Mouse (Mus musculus) forelimb bud, embryonic 11.5 days (tissue): ENCODE measurements around the gene Tut7.
A peak's percentile ranks its signal among the peaks of the same experiment; 100 is the strongest.
"Not testable (repeated sequence)": the region's sequence is repeated elsewhere in the genome, so short reads cannot be mapped to it uniquely, and the experiment has no call there.

Experiments
- DNase-seq: peaks from one replicate; pipeline ENCODE4 v3.0.0-alpha.2; 2012; ENCODE audit warnings: low read depth, low spot score

Gene Tut7

DNA sequence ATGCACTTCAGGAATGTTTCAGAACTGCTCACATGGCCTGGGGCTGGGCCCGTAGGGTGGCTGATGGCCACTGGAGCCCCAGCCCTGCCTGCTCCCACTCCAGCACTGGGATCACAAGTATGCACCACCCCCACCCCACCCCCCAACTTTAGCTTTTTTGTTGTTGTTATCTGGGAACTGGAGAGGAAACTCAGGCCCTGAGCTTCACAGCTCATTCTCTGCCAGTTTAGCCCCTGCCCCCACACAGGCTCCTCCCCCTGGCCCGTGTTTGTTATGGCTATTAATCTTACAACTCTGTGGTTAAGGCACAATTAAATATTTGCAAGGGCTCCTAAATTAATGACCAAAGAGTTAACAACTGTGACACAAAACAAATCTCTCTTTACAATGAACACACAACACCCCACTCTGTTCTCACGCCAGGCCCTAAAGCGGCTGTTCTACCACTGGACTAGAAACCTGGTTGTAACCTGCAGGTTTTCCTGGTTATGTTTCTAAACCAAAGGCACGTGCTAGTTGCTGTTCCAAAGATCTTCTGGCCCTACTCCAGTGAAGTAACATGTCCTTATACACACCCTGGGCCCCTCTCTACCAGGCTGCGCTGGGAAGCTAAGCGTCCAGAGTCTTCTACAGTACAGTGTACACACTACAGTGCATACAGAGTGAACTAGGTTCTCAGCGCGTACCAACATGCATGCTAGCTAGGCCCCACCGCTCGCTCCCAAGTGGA lies 56.0 kb downstream of the Tut7 start:
- no peak for DNase-seq

DNA sequence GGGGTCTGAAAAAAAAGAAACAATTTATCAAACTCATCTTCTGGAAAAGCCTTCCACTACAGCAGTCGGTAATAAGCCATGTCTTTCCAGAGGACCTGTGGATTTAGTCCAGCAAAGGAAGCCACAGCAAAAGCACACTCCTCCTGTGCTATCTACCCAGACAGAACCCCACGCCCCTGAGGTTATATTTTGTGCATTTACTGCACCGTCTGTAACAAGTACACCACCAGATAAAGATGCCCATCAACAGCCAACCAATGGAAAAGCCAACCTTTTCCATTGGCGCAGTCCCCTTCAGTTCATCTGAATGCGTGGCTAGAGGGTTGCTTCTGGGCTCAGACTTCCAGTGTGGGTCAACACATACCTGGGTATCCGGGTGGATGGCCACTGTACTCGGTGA lies 60.2 kb downstream of the Tut7 start:
- no peak for DNase-seq

DNA sequence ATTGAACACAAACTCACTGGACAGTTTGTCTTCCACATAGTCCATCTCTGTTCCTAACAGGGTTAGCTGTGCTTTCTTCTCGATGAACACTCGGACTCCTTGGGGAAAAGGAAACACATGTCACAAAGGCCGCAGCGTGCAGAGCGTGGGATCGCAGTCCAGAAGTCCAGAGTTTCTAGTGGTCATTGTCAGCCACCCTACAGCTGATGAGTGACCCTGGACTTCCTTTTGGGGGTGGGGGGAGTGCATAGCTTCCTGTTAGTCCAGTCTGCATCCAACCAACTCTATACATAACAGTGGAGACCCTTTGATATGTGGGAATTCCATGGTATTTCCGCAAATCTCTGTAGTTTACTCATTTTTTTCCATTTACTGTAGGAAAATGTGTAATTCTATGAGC lies 66.0 kb downstream of the Tut7 start:
- DNase-seq = no peak

DNA sequence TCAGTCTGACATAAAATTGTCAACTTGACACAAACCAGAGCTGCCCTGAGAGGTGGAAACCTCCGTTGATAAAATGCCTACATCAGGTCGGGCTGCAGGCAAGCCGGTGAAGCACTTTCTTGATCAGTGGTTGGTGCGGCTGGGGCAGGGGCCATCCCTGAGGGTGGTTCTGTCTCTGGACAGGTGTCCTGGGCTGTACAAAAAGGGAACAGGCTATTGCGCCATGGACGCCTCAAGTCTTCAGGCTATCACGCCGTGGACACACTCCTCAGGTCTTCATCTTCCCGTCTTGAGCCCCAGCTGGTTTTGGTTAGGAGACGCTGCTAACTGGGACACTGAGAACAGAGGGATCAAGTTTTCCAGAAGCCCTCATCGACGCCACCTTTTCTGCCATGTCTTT lies 72.6 kb downstream of the Tut7 start:
- DNase-seq = no peak

DNA sequence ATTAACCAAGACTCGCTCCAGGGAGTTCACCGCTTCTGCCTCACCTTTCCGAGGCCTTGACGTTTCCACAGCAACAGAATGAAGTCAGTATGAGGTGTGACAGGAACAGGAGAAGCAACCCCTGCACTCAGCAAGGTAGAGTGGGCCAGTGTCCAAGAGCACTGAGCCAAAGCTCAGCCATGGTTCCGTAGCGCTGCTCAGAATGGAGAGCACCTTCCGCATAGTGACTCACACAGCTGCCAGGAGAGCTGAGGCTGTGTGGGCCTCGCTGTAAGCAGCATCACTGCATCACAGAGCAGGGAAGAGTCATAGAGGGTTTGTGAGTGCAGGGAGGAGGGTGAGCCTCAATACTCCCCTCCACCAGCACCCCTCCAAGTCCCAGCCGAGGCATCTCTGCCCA lies 76.2 kb downstream of the Tut7 start, which contains the start of gene 1700014D04Rik:
TSS of gene 1700014D04Rik (minus strand) at position 42 of the 400 bp plus-strand sequence.
- no peak for DNase-seq

DNA sequence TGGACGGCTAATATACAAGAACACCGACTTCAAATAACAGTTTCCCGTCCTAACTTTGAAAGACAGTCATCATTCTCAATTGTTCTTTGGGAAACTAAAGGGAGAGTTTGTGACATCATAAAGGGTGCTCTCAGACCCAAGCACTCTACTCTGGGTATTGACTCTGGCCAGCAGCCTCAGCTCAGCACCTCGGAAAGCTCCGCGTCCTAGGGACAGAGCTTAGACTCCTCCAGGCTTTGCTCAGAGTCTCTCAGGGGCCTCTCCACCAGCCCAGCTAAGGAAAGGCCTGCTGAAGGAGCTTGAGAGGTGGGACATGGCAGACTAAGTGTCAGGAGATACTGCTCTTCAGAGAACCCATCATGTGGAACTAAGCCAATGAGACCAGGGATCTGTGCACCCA lies 76.8 kb downstream of the Tut7 start:
- DNase-seq = no peak

DNA sequence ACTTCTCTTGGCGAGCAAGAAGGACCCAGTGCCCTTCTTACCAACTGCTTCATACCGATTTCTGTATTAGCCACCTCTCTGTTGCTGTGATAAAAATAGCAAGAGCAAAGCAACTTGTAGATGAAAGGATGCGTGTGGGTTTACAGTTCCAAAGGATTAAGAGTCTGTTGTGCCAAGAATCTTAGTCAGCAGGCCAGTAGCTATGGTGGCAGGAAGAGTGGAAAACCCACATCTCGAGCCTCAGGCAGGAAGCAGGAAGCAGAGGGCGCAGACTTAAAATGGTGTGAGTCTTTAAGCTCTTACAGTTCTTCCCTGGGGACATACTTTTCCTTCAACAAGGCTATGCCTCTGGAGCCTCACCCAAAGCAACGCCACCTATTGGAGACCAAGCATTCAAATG lies 77.5 kb downstream of the Tut7 start:
- DNase-seq = no peak

DNA sequence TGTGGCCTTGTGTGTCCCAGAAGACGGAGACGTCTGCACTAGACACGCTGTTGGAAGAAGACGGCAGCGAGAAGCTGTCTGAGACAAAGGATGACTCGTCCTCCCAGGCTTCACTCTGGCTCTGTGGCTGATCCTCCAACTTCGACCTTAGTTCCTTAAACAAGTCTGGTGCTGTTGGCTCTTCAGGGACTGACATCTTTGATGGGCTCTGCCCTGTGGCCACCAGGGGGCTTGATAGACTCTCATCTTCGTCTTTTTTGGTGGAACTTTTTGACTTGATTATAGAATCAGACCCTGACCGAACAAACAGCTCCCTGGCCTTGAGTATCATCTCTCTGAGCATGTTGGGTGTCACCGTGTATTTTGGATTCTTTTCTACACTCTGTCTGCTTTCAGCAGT lies 81.2 kb downstream of the Tut7 start:
- no peak for DNase-seq

DNA sequence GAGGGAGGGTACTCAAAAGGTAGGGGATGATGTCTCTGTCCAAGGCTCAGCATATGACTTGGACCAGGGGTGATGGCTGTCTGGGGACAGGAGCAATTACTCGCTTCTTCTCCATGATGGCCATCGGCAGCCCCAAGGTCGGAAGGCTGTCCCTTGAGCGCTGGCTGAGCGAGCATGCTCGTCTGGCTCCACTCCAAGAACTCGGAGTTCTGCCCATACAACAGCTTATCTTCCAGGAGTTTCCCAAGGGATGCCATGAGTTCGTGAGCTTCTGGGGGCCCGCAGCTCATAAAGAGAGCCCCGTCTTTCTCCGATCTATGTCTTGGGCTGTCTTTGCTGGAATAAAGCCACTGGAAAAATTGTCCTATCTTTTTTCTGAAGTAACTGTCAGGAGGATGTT lies 81.9 kb downstream of the Tut7 start:
- DNase-seq = no peak

DNA sequence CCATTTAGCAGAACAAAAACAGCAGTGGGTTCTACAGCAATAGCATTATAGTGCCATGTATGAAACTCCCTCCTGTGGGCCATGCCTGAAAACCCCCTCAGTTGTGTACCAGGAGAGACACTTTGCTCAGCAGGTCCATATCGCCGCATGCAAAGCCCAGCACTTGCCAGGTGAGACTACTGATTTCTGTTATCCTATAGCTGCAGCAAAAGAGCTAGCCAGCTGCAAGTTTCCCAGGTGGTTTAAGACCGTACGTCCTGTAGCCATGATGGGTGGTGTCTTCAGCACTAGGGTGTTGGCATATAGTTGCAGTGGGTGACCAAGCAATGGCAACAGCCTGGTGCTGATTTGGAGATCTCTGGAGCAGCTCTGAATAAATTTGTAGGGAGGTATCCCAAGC lies 83.5 kb downstream of the Tut7 start:
- DNase-seq = no peak

DNA sequence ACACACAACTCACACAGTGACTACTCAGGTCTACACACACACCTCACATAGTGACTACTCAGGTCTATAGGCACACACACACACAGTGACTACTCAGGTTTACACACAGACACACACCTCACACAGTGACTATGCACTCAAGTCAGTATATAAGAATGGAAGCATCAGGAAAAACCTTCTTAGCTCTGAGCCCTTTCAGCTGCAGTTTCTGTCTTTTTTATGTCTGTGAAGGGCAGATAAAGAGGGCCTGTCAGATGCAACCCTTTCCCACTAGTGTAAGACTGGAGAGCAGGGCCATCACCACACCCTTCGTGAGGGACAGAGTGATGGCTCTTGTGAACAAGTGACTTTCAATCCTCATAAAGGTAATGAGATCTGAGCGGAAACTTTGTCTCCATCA lies 84.5 kb downstream of the Tut7 start:
- no peak for DNase-seq

DNA sequence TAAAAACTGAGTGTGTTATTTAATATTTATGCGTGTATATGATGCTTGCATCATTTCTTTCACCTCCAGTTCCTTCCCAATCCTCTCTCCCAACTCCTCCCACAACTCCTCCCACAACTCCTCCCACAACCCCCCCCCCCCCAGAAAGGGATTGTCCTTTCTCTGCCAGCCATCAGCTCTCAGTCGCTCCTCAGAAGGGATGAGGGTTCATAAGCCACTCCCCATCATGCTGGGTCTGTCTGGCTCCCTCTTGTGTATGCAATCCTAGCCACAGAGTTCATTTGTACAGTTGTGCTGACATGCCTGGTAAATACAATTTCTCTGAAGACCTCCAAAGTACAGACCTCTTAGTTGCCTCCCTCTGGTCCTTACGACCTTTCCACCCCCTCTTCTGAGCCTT lies 87.8 kb downstream of the Tut7 start:
- DNase-seq = no peak

DNA sequence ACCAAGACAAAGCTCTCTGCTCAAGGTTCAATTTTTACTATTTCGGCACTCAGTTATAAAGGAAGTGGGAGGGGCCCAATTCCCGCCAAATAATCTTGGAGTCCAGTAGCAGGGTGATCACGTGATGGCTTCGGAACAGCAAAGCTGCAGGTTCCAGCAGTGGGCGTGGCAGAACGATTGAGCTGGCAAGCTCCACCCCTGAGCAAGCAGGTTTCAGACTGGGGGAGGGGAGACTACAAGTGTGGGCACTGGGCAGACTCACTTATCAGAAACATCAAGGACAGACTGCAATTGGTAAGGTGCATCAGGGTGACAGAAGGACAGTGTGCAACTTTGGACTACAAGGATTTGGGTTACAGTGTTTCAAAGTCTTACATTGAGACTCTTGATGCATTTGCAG lies 88.6 kb downstream of the Tut7 start:
- not testable (repeated sequence) for DNase-seq

DNA sequence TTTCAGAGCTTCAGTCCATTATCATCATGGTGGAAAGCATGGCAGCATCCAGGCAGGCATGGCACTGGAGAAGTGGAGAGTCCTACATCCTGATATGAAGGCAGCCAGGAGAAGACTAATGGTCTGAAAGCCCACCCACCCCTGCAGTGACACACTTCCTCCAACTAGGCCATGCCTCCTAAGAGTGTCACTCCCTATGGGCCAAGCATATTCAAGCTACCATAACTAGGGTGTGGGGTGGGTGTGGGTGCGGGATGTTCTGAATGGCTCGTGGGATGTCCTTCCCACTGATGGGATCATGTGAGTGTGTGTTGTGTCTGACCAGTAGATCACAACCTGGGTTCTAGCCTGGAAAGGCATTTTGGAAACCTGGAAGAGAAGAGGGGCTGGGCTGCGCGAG lies 89.0 kb downstream of the Tut7 start:
- DNase-seq = no peak

DNA sequence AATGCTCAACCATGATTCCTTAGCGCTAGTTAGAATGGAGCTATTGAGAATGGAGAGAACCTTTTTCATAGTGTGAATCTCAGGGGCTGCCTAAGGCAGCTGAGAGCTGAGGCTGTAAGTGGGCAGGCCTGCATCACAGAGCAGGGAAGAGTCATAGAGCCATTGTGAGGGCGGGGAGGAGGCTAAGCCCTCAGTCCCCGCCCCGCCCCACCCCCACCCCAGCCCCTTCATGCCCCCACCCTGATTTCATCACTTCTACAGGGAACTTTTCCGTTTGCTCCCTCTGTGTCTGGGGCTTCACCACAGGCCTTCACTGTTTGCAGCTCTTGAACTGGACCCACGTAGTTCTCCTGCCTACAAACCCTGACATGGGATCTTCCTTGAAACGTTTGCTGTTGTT lies 91.3 kb downstream of the Tut7 start, which contains the start of gene Spata31d1d:
TSS of gene Spata31d1d (minus strand) at position 101 of the 400 bp plus-strand sequence.
- DNase-seq = no peak

DNA sequence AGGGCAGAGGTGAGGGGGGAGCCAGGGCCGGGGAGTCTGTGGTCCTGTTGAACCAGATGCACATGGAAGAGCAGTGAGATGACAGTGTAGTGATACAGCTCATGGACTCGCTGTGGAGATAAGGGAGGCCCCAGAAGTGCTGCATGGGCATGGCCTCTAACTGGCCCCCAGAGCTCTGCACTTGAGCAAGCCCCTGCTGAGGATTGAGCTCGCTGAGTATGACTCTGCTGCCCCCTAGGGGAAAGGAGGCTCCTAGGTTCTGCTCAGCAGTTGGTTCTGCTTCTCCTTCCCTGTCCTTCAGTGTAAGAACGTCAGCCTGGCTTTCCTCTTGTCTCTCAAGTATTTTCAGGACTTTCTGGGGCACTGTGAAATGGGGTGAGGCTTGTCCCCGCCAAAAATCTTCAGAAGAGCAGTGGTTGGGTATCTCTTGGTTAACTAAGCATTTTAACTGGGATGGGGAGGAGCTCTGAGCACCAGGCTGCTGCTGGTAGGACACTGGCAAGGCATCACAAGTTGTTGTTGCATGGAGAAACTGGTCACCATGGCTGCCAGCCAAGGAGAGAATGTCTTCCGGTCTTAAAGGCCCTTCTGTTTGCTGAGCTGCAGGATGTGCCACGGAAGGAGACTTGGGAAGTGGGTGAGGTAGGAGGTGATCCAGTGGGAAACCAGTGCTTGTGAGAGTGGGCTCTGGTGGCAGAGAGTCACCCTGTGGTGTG lies 94.4 kb downstream of the Tut7 start:
- DNase-seq = peak; percentile 88

DNA sequence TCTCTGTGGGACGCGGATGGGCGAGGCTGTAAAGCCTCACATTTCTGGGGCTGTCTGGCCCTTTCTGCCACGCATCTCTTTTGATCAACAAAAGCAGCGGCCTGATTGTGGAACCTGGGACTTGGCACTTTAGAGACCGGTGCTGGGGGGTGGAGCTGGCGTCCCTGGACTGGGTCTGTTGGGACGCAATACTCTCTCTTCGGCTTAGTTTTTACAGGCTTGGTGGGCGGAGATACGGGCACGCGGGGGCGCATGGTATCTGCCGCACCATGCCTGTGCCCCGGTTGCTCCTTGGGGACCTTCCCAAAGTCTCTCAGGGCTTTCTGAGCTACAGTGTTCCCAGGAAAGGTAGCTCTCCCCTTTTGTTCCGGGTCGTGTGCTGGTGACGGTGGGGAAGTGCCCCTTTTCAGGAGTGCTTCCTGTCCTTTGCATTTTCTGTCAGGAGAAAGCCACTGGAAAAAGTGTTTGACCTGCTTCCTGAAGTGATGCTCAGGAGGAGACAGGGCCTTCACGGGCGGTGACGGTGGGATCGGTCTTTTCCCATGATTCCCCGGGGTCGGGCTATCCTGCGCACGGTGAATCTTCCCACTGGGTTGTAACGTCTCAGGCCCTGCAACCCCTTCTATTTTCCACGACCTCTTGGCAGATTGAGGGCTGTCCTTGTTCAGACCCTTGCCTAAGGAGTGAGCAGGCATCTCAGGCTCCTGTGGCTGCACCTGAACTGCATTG lies 96.6 kb downstream of the Tut7 start:
- DNase-seq = no peak

DNA sequence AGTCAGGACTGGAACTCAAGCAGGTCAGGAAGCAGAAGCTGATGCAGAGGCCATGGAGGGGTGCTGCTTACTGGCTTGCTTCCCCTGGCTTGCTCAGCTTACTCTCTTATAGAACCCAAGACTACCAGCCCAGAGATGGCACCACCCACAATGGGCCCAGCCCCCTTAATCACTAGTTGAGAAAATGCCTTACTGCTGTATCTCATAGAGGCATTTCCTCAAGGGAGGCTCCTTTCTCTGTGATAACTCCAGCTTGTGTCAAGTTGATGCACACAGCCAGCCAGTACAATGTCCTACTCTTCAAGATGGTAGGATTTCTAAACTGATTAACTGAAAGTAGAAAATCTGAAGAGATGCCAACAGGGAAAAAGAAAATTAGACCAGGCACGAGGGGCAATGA lies 100.9 kb downstream of the Tut7 start:
- not testable (repeated sequence) for DNase-seq
